Mouse (Mus musculus): ENCODE data around the gene Serinc2. TPM values are rescaled to one million over a fixed set of nuclear protein-coding genes. Genes with fewer than 3 reads are reported as not detected.

Gene Serinc2
- polyA plus RNA-seq, 1 experiment from 2014 or later = 34.0 TPM

- 78% methylated on average over 13 of the region's 13 CpGs for WGBS
- H3K4me3 ChIP-seq (replicated peaks) = no peak overlapping the region
- H3K4me1 ChIP-seq = no peaks in the 10 kb centered on the region
- H3K36me3 ChIP-seq = no peaks in the 10 kb centered on the region
- H3K4me2 ChIP-seq = no peak overlapping the region
- peak; percentile 72; the same call in 1 of the 2 replicates for ATAC-seq (ENCODE audit: insufficient read depth, low FRiP score, low read depth)
- H3K27ac ChIP-seq = no peak overlapping the region; the same call in 1 of the 2 replicates
- H3K9ac ChIP-seq = no peak overlapping the region
- H3K9me3 ChIP-seq = no peaks in the 10 kb centered on the region
- no peaks in the 10 kb centered on the region for H3K27me3 ChIP-seq (replicated peaks)
Observed at GRCm38 (mm10) chr4:130296243-130296965, 17.4 kb upstream of the Serinc2 start.

- 0 out of 2 replicates have a peak overlapping the region, but pooled peaks have one; percentile 19 for H3K4me2 ChIP-seq
- H3K4me1 ChIP-seq = no peaks in the 10 kb centered on the region
- no peak for ATAC-seq (ENCODE audit: insufficient read depth, low FRiP score, low read depth)
- H3K9ac ChIP-seq = no peak overlapping the region
- no peaks in the 10 kb centered on the region for H3K27me3 ChIP-seq (replicated peaks)
- WGBS = 45% methylated on average over 23 of the region's 23 CpGs
- no peak overlapping the region for H3K4me3 ChIP-seq (replicated peaks)
- no peaks in the 10 kb centered on the region for H3K9me3 ChIP-seq
- no peak overlapping the region for H3K27ac ChIP-seq
- no peaks in the 10 kb centered on the region for H3K36me3 ChIP-seq
Observed at GRCm38 (mm10) chr4:130295047-130295745, 16.2 kb upstream of the Serinc2 start.

GRCm38 (mm10) chr4:130294513-130294912 lies 15.5 kb upstream of the Serinc2 start:
- 80% methylated on average over 8 of the region's 8 CpGs for WGBS

GRCm38 (mm10) chr4:130292271-130292670 lies 13.3 kb upstream of the Serinc2 start:
- no peak overlapping the region for H3K27ac ChIP-seq
- H3K36me3 ChIP-seq = no peaks in the 10 kb centered on the region
- H3K27me3 ChIP-seq (replicated peaks) = no peaks in the 10 kb centered on the region
- no peak overlapping the region for H3K4me2 ChIP-seq
- no peak; the same call in 1 of the 2 replicates for ATAC-seq (ENCODE audit: insufficient read depth, low FRiP score, low read depth)
- H3K9ac ChIP-seq = no peak overlapping the region
- H3K9me3 ChIP-seq = no peaks in the 10 kb centered on the region
- 1% methylated on average over 4 of the region's 4 CpGs for WGBS
- no peak overlapping the region for H3K4me3 ChIP-seq (replicated peaks)
- no peaks in the 10 kb centered on the region for H3K4me1 ChIP-seq

More at GRCm38 (mm10) chr4:130294513-130294912, 15.5 kb upstream of the Serinc2 start:
- H3K27ac ChIP-seq = no peak overlapping the region
- no peaks in the 10 kb centered on the region for H3K27me3 ChIP-seq (replicated peaks)
- H3K9ac ChIP-seq = no peak overlapping the region
- H3K4me1 ChIP-seq = no peaks in the 10 kb centered on the region
- no peaks in the 10 kb centered on the region for H3K9me3 ChIP-seq
- ATAC-seq (ENCODE audit: insufficient read depth, low FRiP score, low read depth) = peak; percentile 42; the same call in 1 of the 2 replicates
- no peak overlapping the region for H3K4me2 ChIP-seq
- H3K36me3 ChIP-seq = no peaks in the 10 kb centered on the region
- no peak overlapping the region for H3K4me3 ChIP-seq (replicated peaks)

GRCm38 (mm10) chr4:130289824-130290223 lies 10.8 kb upstream of the Serinc2 start:
- Histone ChIP-seq H3K4me3 (replicated peaks) (no peak overlapping the region), H3K4me2 (no peak overlapping the region), H3K4me1 (no peaks in the 10 kb centered on the region), H3K27ac (no peak overlapping the region), H3K9me3 (no peaks in the 10 kb centered on the region), H3K9ac (no peak overlapping the region), H3K36me3 (no peaks in the 10 kb centered on the region), H3K27me3 (replicated peaks) (no peaks in the 10 kb centered on the region)
- no peak for ATAC-seq (ENCODE audit: insufficient read depth, low FRiP score, low read depth)
- 73% methylated on average over 3 of the region's 3 CpGs for WGBS

- no peak overlapping the region for H3K4me2 ChIP-seq
- no peak overlapping the region for H3K9ac ChIP-seq
- 52% methylated on average over 3 of the region's 3 CpGs for WGBS
Observed at GRCm38 (mm10) chr4:130286531-130286930, 7.5 kb upstream of the Serinc2 start.

GRCm38 (mm10) chr4:130283826-130284225 lies 4.8 kb upstream of the Serinc2 start:
- Histone ChIP-seq H3K27me3 (replicated peaks) (no peaks in the 10 kb centered on the region), H3K36me3 (no peaks in the 10 kb centered on the region), H3K4me2 (no peak overlapping the region), H3K4me1 (no peaks in the 10 kb centered on the region), H3K9ac (no peak overlapping the region), H3K27ac (no peak overlapping the region), H3K9me3 (no peaks in the 10 kb centered on the region), H3K4me3 (replicated peaks) (no peak overlapping the region)
- WGBS = 80% methylated on average over 9 of the region's 9 CpGs
- no peak for ATAC-seq (ENCODE audit: insufficient read depth, low FRiP score, low read depth)

More at GRCm38 (mm10) chr4:130286531-130286930, 7.5 kb upstream of the Serinc2 start:
- ATAC-seq (ENCODE audit: insufficient read depth, low FRiP score, low read depth) = no peak
- H3K4me1 ChIP-seq = no peaks in the 10 kb centered on the region
- no peak overlapping the region for H3K4me3 ChIP-seq (replicated peaks)
- no peaks in the 10 kb centered on the region for H3K27me3 ChIP-seq (replicated peaks)
- H3K36me3 ChIP-seq = no peaks in the 10 kb centered on the region
- H3K9me3 ChIP-seq = no peaks in the 10 kb centered on the region
- no peak overlapping the region for H3K27ac ChIP-seq

- 78% methylated on average over 5 of the region's 5 CpGs for WGBS
Observed at GRCm38 (mm10) chr4:130282856-130283255, 3.9 kb upstream of the Serinc2 start.

GRCm38 (mm10) chr4:130276573-130277176 lies 2.3 kb downstream of the Serinc2 start:
- Histone ChIP-seq H3K9me3 (no peaks in the 10 kb centered on the region), H3K4me1 (peaks cover 11% of the 10 kb centered on the region; the same call in 1 of the 2 replicates), H3K4me3 (replicated peaks) (no peak overlapping the region), H3K9ac (no peak overlapping the region), H3K4me2 (no peak overlapping the region), H3K27me3 (replicated peaks) (peaks cover 12% of the 10 kb centered on the region; the same call in 1 of the 2 replicates), H3K36me3 (no peaks in the 10 kb centered on the region), H3K27ac (no peak overlapping the region)
- ATAC-seq (ENCODE audit: insufficient read depth, low FRiP score, low read depth) = no peak
- WGBS = 59% methylated on average over 7 of the region's 7 CpGs

More at GRCm38 (mm10) chr4:130282856-130283255, 3.9 kb upstream of the Serinc2 start:
- no peaks in the 10 kb centered on the region for H3K9me3 ChIP-seq
- H3K36me3 ChIP-seq = no peaks in the 10 kb centered on the region
- no peak overlapping the region for H3K27ac ChIP-seq
- no peak overlapping the region for H3K9ac ChIP-seq
- H3K4me1 ChIP-seq = no peaks in the 10 kb centered on the region
- no peak overlapping the region for H3K4me3 ChIP-seq (replicated peaks)
- 0 out of 2 replicates have a peak, but pooled peaks cover 2% of the 10 kb centered on the region for H3K27me3 ChIP-seq (replicated peaks)
- no peak overlapping the region for H3K4me2 ChIP-seq
- ATAC-seq (ENCODE audit: insufficient read depth, low FRiP score, low read depth) = no peak

- WGBS = 49% methylated on average over 5 of the region's 5 CpGs
- H3K9me3 ChIP-seq = no peaks in the 10 kb centered on the region
- H3K4me3 ChIP-seq (replicated peaks) = peak overlapping the region; percentile 58
- no peaks in the 10 kb centered on the region for H3K36me3 ChIP-seq
- H3K4me1 ChIP-seq = peaks cover 11% of the 10 kb centered on the region; the same call in 1 of the 2 replicates
- no peak for ATAC-seq (ENCODE audit: insufficient read depth, low FRiP score, low read depth)
- H3K27me3 ChIP-seq (replicated peaks) = peaks cover 12% of the 10 kb centered on the region; the same call in 1 of the 2 replicates
- H3K27ac ChIP-seq = no peak overlapping the region
- H3K4me2 ChIP-seq = peak overlapping the region; percentile 97
- H3K9ac ChIP-seq = no peak overlapping the region
Observed at GRCm38 (mm10) chr4:130275823-130276105, 3.2 kb downstream of the Serinc2 start.

GRCm38 (mm10) chr4:130275016-130275822 lies 3.8 kb downstream of the Serinc2 start:
- 2% methylated on average over 61 of the region's 62 CpGs for WGBS
- Histone ChIP-seq H3K36me3 (no peaks in the 10 kb centered on the region), H3K4me1 (peaks cover 11% of the 10 kb centered on the region; the same call in 1 of the 2 replicates), H3K4me3 (replicated peaks) (peak overlapping the region; percentile 58), H3K27ac (no peak overlapping the region), H3K4me2 (peak overlapping the region; percentile 97), H3K27me3 (replicated peaks) (peaks cover 12% of the 10 kb centered on the region; the same call in 1 of the 2 replicates), H3K9me3 (no peaks in the 10 kb centered on the region), H3K9ac (peak overlapping the region; percentile 42)
- ATAC-seq (ENCODE audit: insufficient read depth, low FRiP score, low read depth) = peak; percentile 75

All from stomach, embryonic 15.5 days (tissue).